Mouse (Mus musculus): ENCODE measurements around the gene Ppp1r17.
A peak's percentile ranks its signal among the peaks of the same experiment; 100 is the strongest.

The Ppp1r17 gene

GRCm38 (mm10) chr6:56017291-56017994 is at the start of gene Ppp1r17:
Ppp1r17 (plus strand) TSS chr6:56017497.
- no peak for DNase-seq (ENCODE audit: low spot score)

GRCm38 (mm10) chr6:55972998-55973397 is 44.3 kb upstream of the Ppp1r17 start:
- no peak for DNase-seq (ENCODE audit: low spot score)

GRCm38 (mm10) chr6:55979766-55980165 is 37.5 kb upstream of the Ppp1r17 start:
- DNase-seq (ENCODE audit: low spot score), result no peak

GRCm38 (mm10) chr6:56008711-56009110 is 8.6 kb upstream of the Ppp1r17 start:
- no peak for DNase-seq (ENCODE audit: low spot score)

GRCm38 (mm10) chr6:56012384-56012783 is 4.9 kb upstream of the Ppp1r17 start:
- DNase-seq (ENCODE audit: low spot score), result no peak

- no peak for DNase-seq (ENCODE audit: low spot score)
These were observed 2.3 kb downstream of the Ppp1r17 start for GRCm38 (mm10) chr6:56019632-56020031.

GRCm38 (mm10) chr6:56025533-56025932 is 8.2 kb downstream of the Ppp1r17 start:
- DNase-seq (ENCODE audit: low spot score), result peak; percentile 12

- no peak for DNase-seq (ENCODE audit: low spot score)
These were observed 10.0 kb downstream of the Ppp1r17 start for GRCm38 (mm10) chr6:56027318-56027717.

- no peak for DNase-seq (ENCODE audit: low spot score)
These were observed 10.7 kb downstream of the Ppp1r17 start for GRCm38 (mm10) chr6:56027966-56028365.

- no peak for DNase-seq (ENCODE audit: low spot score)
These were observed 12.7 kb downstream of the Ppp1r17 start for GRCm38 (mm10) chr6:56029986-56030385.

GRCm38 (mm10) chr6:56032231-56032630 is 14.9 kb downstream of the Ppp1r17 start:
- no peak for DNase-seq (ENCODE audit: low spot score)

GRCm38 (mm10) chr6:56035054-56035453 is 17.8 kb downstream of the Ppp1r17 start:
- DNase-seq (ENCODE audit: low spot score), result no peak

- no peak for DNase-seq (ENCODE audit: low spot score)
These were observed 22.3 kb downstream of the Ppp1r17 start for GRCm38 (mm10) chr6:56039476-56040055.

- no peak for DNase-seq (ENCODE audit: low spot score)
These were observed 27.0 kb downstream of the Ppp1r17 start for GRCm38 (mm10) chr6:56044270-56044669.

GRCm38 (mm10) chr6:56044716-56045115 is 27.4 kb downstream of the Ppp1r17 start:
- no peak for DNase-seq (ENCODE audit: low spot score)

- DNase-seq (ENCODE audit: low spot score), result no peak
These were observed 31.3 kb downstream of the Ppp1r17 start for GRCm38 (mm10) chr6:56048580-56048979.

GRCm38 (mm10) chr6:56049104-56049503 is 31.8 kb downstream of the Ppp1r17 start:
- DNase-seq (ENCODE audit: low spot score), result no peak

- no peak for DNase-seq (ENCODE audit: low spot score)
These were observed 46.4 kb downstream of the Ppp1r17 start for GRCm38 (mm10) chr6:56063736-56064135.

GRCm38 (mm10) chr6:56066632-56067282 is 49.5 kb downstream of the Ppp1r17 start:
- peak; percentile 19 for DNase-seq (ENCODE audit: low spot score)

GRCm38 (mm10) chr6:56068516-56068915 is 51.2 kb downstream of the Ppp1r17 start:
- DNase-seq (ENCODE audit: low spot score), result no peak

GRCm38 (mm10) chr6:56076378-56076805 is 59.1 kb downstream of the Ppp1r17 start:
- no peak for DNase-seq (ENCODE audit: low spot score)
